Mouse (Mus musculus) layer of hippocampus, adult 2 months (tissue): ENCODE measurements around the gene Wnk4. TPM values are rescaled to one million over a fixed set of nuclear protein-coding genes. Genes with fewer than 3 reads are reported as not detected.
A peak's percentile ranks its signal among the peaks of the same experiment; 100 is the strongest.

ENCODE experiments used
- DNase-seq, 2 experiments: peaks; one replicate each; pipeline ENCODE4 v3.0.0; 2022; ENCODE audit warnings: low spot score in 2 of 2
- H3K27ac ChIP-seq: fragments of 200-600 bp; 2 replicates; pipeline ENCODE4 v1.8.1; 2022
- H3K4me3 ChIP-seq: fragments of 200-600 bp; 2 replicates; pipeline ENCODE4 v1.8.1; 2022; ENCODE audit warnings: mild to moderate bottlenecking
- CTCF ChIP-seq: fragments of 200-600 bp; conservative IDR thresholded peaks from 2 replicates; pipeline ENCODE4 v1.8.1; 2022; ENCODE audit warnings: antibody characterized with exemption, mild to moderate bottlenecking, moderate library complexity
- total RNA-seq, 2 experiments: library from RNA; stranded (reverse); gene quantifications; 2 replicates each; pipeline ENCODE4 v1.2.3; 2021

Wnk4 gene
- total RNA-seq, 2 experiments from 2014 or later: 11.3 to 11.4 TPM

DNA sequence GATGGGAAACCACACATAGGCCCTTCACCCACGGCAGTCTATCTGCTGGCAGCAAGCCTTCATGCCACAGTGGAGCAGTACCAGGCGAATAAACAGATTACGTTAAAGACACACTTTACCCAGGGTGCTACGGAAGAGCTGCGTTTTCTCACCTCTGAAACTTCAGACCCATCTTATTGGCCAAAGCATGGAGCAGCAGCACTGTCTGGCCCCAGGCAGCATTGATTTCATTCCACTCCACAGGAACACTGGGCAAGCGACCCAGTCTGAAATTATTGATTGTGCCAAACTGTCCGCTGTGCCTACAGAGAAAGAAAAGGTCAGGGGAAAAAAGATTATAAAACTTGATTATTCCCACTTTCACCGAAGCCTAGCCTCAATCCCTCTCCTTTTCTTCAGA is 30.9 kb downstream of the Wnk4 start:
- no peak for DNase-seq
- no peak for TF ChIP-seq CTCF
- no peak overlapping the region for H3K27ac ChIP-seq

DNA sequence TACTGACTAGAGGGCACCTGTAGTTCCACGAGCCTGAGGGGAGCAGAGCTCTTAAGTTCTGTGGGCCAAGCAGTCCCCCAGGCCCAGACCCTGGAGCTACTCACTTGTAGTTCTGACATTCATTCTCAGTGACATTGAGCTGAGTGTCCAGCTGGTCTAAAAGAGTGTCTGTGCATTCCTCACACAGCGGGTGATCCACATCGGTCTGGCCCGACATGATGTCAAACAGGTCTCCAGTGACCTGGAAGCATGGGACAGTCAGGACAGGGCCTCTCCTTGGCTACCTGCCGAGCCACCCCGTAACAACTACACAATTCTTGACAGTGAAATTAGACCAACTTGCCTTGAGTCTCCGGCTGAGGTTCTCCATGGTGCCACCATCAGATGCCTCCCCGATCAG is 34.8 kb downstream of the Wnk4 start:
- no peak for DNase-seq
- no peak overlapping the region for H3K27ac ChIP-seq
- TF ChIP-seq CTCF: no peak

More for the DNA sequence above, 30.9 kb downstream of the Wnk4 start:
- H3K4me3 ChIP-seq: no peak overlapping the region

DNA sequence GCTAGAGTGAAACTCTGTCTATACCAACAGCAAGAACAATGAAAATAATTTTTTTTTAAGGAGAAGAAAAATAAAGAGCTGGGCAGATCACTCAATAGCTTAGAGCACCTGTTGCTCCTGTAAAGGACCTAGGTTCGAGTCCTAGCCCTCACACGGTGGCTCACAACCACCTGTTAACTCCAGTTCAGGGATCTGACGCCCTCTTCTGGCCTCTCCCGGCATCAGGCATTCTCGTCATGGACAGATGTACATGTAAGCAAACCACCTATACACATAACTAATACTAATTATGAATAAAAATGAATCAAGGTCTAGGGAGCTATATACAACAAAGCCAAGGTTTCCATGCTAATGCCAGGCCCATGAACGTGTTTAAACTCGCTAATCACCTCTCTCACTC is 40.5 kb downstream of the Wnk4 start:
- Histone ChIP-seq H3K4me3 (peak overlapping the region; percentile 98), H3K27ac (no peak overlapping the region)
- peak; percentile 35 for TF ChIP-seq CTCF
- no peak for DNase-seq

More for the DNA sequence above, 34.8 kb downstream of the Wnk4 start:
- H3K4me3 ChIP-seq: no peak overlapping the region

DNA sequence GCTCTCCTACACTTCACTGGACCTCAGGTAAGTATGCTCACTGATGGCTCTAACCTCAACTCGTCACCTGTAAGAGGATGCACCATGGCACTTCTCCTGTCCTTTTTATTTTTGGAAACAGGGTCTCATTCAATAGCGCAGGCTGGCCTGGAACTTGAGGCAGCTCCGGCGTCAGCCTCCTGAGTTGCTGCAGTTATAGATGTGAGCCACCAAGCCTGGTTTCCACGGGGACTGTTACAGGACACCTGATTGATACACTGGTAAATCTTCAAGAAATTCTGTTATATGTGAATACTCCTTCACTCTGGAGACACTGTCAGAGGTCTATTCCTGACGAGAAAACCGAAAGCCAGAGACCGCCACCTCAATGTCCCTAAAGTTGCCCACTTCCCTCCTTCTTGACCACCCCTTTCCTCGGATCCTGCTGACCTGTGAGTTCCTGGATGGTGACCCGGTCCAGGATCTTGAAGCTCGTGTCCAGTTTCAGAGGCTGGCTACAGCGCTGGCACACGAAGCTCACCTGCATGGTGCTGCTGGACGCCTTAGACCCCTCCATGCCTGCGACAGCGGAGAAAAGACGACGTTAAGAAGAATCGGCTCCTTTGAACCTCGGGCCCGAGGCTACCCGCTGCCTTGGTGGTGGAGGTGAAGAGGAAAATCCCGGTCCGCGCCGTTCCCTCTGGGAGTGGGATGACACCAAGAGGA is 41.1 kb downstream of the Wnk4 start:
- DNase-seq: no peak
- Histone ChIP-seq H3K4me3 (peak overlapping the region; percentile 98), H3K27ac (peak overlapping the region; percentile 82)
- no peak for TF ChIP-seq CTCF

DNA sequence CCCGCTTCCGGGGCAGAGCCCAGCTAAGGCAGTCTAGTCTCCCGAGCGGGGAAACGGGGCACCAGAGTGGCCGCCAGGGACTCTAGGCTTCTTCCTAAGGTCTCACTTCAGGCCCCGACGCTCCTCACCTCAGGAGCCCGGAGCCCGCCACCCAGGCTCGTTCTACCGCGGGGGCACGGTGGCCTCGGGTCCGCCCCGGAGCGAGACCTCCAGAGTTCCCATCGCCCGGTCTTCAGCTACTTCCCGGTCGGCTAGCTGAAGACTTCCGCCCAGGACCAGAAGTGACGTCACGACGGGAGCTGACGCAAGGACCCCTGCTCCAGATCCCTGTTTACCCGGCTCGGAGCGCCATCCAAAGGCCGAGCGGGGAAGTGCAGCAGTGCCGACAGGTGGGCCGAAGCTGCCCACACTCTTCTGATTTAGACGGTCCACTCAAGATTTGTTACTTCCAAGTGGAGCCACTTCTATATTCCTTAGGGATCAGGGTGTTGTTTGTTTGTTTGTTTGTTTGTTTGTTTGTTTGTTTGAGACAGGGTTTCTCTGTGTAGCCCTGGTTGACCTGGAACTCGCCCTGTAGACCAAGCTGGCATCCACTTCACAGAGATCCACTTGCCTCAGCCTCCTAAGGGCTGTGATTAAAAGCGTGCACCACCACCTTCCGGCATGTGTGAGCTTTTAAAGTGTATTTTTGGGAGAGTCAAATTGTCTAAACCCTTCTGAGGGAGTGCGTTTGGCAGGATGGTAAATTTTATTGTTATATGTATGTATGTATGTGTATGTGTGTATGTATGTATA is 41.8 kb downstream of the Wnk4 start, which contains the start of gene Becn1:
Gene Becn1 (minus strand): TSS at position 283 of the 795 bp plus-strand sequence.
- peak within 1 kb of the TSS; percentile 98 for H3K4me3 ChIP-seq
- TF ChIP-seq CTCF: peak; percentile 99
- H3K27ac ChIP-seq: peak within 1 kb of the TSS; percentile 82

DNA sequence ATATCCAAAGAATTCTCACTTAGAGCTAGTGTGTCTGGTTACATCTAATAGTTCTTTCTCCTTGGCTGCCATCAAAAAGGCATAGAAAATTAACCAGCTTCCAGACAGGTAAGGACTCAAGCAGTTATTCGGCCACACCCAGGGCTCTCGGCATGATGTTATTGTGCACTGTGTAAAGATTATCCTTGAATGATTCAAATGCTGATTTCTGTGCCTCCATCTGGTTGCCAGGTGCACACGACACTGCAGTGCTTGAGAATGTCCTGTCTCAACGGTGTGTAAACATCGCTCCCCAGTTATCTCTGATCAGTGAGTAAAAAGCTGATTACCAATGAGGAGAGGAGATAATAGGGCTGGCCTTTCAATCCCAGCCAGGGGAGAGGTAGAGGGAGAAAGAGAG is 47.4 kb downstream of the Wnk4 start:
- no peak for DNase-seq
- Histone ChIP-seq H3K4me3 (no peak overlapping the region), H3K27ac (no peak overlapping the region)
- TF ChIP-seq CTCF: no peak

More for the DNA sequence above, 41.8 kb downstream of the Wnk4 start, which contains the start of gene Becn1:
- DNase-seq: peak; percentile 95 to 100

DNA sequence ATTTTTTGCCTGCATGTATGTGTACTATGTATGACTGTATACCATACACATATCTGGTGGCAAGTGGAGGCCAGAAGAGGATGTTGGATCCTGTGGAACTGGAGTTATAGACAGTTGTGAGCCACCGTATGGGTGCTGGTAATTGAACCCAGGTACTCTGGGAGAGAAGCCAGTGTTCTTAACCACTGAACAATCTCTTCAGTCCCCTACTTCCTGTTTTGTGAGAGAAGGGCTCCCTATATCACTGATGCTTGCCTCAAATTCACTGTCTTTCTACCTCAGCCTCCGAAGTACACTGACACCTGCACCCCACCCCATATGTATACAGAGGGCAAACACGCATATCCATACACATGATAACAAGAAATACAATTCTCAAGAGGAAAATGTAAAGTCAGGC is 50.7 kb downstream of the Wnk4 start:
- DNase-seq: no peak
- Histone ChIP-seq H3K27ac (no peak overlapping the region), H3K4me3 (no peak overlapping the region)
- no peak for TF ChIP-seq CTCF

DNA sequence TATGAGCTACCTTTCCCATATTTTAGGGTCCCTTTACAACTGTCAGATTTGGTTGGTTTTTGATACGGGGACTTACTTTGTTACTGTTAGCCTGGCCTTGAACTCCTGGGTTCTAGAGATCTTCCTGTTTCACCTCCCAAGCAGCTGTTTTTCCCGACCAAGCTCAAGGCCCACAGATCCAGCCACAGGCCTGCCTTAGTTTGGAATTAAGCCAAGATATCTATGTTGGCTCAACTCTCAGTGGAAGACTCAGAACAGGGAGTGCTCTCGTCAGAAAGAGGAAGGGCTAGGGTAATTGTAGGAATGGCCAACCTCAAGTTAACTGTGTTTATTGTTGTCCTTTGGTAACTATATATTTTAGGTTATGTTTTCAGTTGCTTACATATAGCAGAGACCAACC is 51.8 kb downstream of the Wnk4 start:
- no peak overlapping the region for H3K4me3 ChIP-seq
- no peak for TF ChIP-seq CTCF
- no peak overlapping the region for H3K27ac ChIP-seq
- no peak for DNase-seq

DNA sequence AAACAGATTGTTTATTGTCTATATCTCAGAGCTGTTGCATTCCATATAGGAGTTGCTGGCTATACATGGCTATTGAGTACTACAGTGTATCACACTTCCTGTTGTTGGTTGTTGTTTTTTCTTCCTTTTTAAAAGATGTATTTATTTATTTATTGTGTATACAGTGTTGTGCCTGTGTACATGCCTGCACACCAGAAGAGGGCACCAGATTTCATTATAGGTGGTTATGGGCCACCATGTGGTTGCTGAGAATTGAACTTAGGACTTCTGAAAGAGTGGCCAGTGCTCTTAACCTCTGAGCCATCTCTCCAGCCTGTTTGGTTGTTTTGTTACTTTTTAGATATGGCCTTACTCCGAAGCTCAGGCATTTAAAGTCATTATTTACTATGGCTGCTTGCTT is 54.2 kb downstream of the Wnk4 start:
- H3K27ac ChIP-seq: no peak overlapping the region
- DNase-seq: no peak
- TF ChIP-seq CTCF: peak; percentile 42
- no peak overlapping the region for H3K4me3 ChIP-seq

DNA sequence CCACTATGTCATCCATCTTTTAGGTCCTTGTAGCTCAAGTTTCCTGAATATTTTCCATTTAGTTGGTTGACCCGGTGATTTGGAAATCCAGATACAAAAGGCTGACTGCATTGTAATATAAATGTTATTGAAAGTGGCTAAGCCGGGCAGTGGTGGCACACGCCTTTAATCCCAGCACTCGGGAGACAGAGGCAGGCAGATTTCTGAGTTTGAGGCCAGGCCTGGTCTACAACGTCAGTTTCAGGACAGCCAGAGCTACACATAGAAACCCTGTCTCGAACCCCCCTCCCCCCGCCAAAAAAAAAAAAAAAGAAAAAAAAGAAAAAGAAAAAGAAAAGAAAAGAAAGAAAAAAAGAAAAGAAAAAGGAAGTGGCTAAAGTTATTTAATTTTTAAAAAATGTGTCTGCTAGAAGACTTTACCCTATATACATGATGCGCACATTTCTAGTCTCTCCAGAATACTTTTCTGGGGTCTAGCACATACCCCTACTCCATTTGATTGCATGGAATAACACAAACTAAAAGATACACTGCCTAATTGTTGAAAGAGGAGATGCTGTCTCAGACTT is 54.8 kb downstream of the Wnk4 start:
- peak overlapping the region; percentile 92 for H3K27ac ChIP-seq
- peak overlapping the region; percentile 92 for H3K4me3 ChIP-seq
- no peak for TF ChIP-seq CTCF
- no peak for DNase-seq

DNA sequence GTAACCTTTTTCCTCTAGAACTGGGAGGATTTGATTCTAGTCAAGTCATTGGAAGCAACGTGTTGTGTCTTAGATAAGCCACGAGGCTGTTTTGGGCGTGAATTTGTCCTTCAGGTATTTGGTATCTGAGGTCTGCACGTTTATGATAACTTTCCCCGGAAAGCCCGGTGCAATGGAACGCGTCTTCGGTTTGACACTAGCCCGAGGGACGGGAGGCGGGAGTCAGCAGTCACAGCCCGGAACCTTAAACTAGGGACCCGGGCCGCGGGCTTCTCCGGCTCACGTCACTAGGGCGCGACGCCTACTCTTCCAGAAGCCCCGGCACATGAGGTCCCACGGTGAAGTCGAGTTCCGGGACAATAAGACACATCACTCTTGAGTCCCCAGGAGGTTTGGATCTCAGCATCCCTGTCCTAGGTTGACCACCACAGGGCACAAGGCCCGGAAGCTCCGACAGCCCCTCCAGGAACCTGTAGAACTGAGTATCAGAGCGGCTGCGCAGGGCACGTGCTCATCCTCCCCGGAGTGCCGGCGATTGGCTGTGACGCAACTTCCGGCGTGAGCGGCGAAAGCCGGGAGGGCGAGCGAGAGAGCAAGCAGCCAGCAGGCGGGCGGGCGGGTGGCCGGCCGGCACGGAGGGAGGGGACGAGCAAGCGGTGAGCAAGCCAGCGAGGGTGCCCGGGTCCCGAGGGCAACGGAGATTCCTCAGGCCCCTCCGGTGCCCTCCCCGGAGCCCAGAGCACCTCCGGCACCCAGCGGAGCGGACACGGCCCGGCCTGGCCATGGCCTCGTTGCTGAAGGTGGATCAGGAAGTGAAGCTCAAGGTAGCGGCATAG is 55.5 kb downstream of the Wnk4 start, which contains the start of gene Psme3:
Gene Psme3 (plus strand): TSS at position 549 of the 836 bp plus-strand sequence.
- peak; percentile 21; the same call in 1 of the 2 replicates for TF ChIP-seq CTCF
- peak; percentile 92 to 93 for DNase-seq
- Histone ChIP-seq H3K27ac (peak within 1 kb of the TSS; percentile 92), H3K4me3 (peak within 1 kb of the TSS; percentile 92)

DNA sequence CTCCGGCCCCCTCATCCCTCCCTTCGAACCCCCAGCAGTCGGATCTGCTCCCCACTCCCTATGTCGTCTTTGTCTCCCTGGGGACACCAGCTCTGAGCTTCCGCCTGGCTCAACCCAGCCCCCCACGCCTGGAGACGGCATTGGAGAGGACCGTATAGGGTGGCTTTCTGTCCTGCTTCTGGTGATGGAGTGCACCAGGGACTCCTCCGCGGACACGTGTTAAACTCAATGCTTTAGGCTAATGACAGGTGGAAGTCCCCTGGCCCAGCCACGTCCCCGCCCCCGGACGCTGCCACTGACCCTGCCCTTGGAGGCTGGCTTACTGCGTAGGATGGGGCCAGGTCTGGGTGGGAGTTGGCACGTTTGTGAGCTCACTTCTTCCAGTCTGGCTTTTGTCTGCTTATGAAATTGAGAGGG is 56.1 kb downstream of the Wnk4 start:
- H3K27ac ChIP-seq: peak overlapping the region; percentile 92
- no peak for TF ChIP-seq CTCF
- H3K4me3 ChIP-seq: peak overlapping the region; percentile 92
- no peak for DNase-seq
